Mouse (Mus musculus): ENCODE measurements at regions not wholly inside any gene's neighbourhood (a gene's known extent, or its start where the extent isn't known, plus 50 kb on each side); places are given as distances from the start of the nearest gene placed in this dataset.

- DNase-seq, result no peak
Observed at GRCm38 (mm10) chr6:51236077-51236740, 196.3 kb upstream of the Nfe2l3 start.

GRCm38 (mm10) chr6:51240039-51240438 lies 192.4 kb upstream of the Nfe2l3 start:
- no peak for DNase-seq

DNA sequence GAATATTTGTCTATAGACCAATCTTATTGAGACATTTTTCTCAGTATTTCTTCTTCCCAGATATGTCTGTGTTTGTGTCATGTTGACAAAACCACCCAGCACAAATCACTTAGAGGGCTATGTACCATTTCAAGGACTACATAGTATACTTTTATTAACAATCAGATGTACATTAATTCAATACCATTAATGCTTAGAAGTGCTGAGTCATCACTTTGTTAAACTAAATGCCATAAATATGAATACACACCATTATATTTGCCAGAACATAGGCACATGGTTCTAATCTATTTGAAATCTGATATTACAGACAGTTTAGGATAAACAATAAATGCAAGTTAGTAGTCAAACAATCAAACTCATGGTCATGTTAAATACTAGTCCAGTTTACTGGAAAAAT lies 182.2 kb upstream of the Nfe2l3 start:
- DNase-seq, result no peak

DNA sequence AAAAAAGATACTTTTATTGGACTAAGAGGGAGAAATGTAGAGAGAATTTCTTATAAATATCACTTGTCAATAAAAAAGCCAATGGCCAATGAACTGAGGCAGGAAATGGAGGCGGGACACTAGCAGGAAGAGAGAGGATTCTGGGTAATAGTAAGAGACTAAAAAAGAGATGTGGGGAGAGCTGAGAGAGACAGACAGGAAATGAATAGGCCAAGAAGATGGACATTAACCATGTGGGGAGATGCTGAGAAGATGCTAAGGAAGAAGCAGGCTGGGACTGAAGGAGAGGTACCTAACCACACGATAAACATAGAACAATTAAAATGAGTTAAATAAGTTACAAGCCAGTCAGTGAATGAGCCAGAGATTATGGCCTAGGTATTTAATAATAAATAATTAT lies 181.0 kb upstream of the Nfe2l3 start:
- no peak for DNase-seq

DNA sequence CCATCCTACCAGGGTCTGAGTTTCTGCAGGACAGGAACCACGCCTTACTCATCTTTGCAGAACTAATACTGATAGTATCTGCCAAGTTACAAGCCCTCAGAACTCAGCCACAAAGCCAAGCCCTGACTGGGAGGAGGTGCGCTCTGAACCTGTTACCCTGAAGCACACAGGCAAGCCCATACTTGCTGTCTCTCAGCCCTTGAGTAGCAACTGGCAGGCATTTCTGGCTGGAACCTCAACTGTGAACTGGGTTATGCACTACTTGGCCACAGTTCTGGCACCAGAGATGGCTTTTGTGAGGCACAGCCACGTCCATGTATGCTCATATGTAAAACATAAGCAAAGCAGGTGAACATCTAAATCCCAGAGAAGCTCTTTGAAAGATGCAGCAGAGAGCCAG lies 179.7 kb upstream of the Nfe2l3 start:
- no peak for DNase-seq

- no peak for DNase-seq
Observed at GRCm38 (mm10) chr6:51256631-51257030, 175.8 kb upstream of the Nfe2l3 start.

DNA sequence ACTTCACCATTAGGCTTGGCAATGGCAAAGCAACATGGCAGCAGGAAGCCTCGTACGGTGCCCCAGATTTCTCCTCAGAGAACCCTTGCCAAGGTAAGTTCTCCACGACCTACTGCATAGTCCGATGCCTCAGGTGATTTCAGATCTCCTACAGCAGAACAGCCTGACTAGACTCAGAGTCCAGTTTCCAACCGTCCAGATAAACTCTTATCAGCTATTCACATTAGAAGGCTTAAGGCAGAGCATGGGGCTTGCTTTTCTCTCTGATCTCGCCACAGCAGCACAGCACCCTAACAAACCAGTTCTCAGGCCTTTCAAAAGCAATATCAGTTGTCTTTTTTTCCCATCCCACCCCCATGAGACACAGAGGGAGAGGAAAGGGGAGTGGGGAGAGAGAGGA lies 174.9 kb upstream of the Nfe2l3 start:
- DNase-seq, result no peak

DNA sequence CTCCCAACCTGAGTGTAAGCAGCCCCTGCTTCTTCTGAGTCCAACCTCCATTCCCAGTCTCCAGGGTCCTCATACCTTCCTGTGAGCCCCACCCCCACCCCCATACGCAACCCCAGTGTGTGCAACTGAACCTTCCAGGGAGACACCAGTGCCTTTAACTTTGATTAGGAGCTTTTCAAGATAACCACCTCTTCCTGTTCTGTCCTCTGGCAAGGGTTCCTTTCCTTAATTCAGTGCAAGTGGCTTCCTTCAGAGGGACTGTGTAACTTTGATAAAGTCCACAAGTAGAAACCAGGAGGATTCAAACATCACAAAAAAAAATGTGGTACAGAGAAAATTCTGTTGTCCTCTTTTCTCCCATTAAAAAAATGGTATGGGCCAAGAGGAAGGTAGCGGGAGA lies 174.2 kb upstream of the Nfe2l3 start:
- DNase-seq, result no peak

- no peak for DNase-seq
Observed at GRCm38 (mm10) chr6:51263595-51263994, 168.9 kb upstream of the Nfe2l3 start.

GRCm38 (mm10) chr6:51265329-51265728 lies 167.1 kb upstream of the Nfe2l3 start:
- no peak for DNase-seq

- DNase-seq, result no peak
Observed at GRCm38 (mm10) chr6:51266721-51267120, 165.7 kb upstream of the Nfe2l3 start.

- DNase-seq, result no peak
Observed at GRCm38 (mm10) chr6:51267888-51268287, 164.6 kb upstream of the Nfe2l3 start.

- no peak for DNase-seq
Observed at GRCm38 (mm10) chr6:51268931-51269330, 163.5 kb upstream of the Nfe2l3 start.

GRCm38 (mm10) chr6:51269617-51270016 lies 162.9 kb upstream of the Nfe2l3 start:
- DNase-seq, result no peak

- peak; percentile 83 to 90 for DNase-seq
Observed at GRCm38 (mm10) chr6:51270216-51271127, 162.0 kb upstream of the Nfe2l3 start.

- DNase-seq, result no peak
Observed at GRCm38 (mm10) chr6:51271128-51271480, 161.4 kb upstream of the Nfe2l3 start.

DNA sequence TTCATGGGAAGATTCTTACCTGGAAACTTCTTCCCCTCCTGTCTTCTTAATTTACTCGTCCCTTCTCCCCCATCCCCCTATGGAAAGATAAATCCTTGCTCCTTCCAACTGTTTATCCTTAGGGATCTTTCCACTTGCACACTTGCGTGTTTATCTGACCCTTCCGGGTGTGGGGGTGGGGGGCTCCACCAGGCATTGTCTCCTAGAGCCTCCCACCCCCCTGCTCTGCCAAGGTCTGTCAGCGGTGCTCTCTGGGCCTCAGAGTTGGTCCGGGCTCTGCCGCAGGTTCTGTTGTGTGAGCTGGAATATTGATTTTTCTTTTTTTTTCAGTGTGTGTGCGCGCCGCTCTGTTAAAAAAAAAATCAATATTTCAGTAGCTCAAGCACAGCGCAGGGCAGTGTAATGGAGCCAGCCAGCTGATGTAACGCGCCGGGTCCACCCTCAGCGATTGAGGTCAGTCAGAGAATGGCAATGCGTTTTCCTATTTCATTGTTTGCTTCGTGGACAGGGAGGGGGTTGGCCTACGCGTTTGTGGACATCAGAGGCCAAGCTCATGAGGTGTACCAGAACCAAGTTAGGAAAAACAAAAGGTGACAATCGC lies 160.2 kb upstream of the Nfe2l3 start:
- no peak for DNase-seq

GRCm38 (mm10) chr6:51279491-51279890 lies 153.0 kb upstream of the Nfe2l3 start:
- DNase-seq, result no peak

DNA sequence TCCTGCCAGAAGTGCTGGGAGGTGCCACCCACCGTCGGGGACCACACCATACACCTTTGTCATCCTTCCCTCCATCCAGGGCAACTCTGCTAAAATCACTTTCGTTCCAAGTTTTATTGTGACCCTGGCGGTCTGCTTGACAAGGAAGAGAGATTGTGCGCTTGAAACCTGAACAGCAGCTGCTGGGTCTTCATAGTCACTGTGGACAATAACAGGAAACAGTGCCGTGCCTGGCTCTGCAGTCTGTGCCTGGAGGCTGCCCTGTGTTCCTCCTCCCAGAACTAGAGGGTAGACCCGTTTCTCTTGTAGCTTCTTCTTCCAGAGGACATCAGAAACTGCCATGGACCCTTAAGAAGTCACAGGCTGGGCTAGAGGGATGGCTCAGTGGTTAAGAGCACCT lies 152.2 kb upstream of the Nfe2l3 start:
- DNase-seq, result no peak

DNA sequence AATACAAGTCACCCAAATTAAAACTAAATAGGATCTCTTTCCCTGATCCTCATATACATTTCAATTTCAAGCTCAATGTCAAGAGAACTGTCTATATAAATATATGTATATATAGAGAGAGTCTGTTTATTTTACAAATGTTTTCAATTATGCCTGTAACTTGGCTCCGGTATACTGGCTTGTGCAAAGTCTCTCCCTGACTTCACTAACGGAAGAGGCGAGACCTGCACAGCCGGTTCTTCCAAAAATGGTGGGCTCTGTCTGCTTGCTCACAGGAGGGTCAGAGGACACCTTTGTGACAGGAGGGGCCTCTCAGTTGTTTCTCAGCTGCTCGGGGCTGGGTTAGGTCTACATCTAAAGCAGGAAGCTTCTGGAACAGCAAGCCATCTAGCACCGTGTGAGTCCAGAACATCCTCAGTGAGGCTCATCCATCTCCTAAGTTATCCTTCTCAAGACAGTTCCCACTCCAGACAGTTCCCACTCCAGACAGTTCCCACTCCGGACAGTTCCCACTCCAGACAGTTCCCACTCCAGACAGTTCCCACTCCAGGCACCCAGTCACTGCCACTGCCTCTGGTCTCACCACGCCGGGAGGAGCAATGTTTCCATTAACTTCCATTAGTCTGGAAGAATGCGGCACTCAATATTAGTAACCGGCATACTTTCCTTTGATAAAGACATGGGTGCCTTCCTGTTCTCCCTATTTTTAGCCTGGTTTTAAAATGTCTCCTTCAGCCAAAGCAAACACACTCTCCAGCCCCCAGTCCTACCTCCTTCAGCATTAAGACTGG lies 148.4 kb upstream of the Nfe2l3 start:
- no peak for DNase-seq

- no peak for DNase-seq
Observed at GRCm38 (mm10) chr6:51284881-51285280, 147.6 kb upstream of the Nfe2l3 start.

DNA sequence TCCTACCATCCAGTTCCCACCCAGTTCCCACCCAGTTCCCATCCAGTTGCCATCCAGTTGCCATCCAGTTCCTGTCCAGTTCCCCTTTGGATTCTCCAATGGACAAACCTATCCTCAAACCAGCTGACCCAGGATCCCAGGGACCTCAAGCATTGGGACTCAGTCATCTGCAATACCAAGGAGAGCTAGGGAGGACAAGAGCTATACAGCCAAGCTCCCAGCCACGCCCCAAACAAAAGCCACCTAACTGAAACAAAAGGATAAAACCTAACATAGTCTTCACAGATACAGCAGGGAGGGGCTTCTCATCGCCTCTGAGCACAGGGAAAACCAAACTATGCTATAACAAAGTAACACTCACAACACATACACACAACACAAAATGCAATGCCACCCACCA lies 145.6 kb upstream of the Nfe2l3 start:
- DNase-seq, result no peak

- no peak for DNase-seq
Observed at GRCm38 (mm10) chr6:51287383-51287782, 145.1 kb upstream of the Nfe2l3 start.

Data from thymus, adult 18-20 months (tissue).